Mouse (Mus musculus): Measurements from ENCODE around the gene Prkcz.

Prkcz gene

DNA sequence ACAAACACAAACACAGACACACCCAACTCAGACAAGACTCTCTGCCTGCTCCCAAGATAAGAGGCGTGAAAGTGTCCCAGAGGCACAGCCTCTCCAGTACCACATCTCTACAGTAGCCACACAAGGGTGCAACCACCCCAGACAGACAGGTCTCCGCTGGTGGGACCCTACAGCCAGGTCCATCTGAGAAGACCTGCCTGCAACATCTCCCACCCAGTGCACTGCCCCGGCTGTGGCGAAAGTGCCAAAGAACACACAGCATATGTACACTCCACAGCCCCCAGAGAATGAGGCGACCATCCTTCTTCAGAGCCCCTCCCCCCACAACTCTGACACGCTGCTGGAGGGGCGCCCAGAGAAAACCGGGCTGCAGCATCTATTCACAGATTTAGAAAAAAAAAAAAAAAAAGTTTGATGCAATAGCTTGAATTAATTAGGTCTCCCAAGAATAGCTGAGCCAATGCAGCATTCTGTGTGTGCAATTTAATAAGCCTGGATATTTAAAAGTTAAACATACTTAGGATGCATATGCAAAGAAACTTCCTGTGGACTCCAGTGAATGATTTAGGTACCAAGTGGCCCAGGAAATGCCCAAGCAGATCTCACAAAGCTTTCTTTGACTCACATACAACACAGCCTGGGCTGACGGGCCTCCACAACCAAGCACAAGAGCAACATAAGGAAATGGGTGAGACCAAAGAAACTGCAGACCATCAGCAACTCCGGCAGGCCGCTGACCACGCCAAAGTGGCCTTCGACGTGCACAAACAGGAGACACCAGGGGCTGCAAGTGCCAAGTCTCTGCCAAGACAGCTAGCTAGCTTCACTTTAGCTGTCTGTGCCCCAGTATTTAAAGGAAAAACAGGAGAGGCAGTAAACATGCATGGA is 140.7 kb downstream of the Prkcz start:
- no peak for DNase-seq (ENCODE audit: low spot score)

DNA sequence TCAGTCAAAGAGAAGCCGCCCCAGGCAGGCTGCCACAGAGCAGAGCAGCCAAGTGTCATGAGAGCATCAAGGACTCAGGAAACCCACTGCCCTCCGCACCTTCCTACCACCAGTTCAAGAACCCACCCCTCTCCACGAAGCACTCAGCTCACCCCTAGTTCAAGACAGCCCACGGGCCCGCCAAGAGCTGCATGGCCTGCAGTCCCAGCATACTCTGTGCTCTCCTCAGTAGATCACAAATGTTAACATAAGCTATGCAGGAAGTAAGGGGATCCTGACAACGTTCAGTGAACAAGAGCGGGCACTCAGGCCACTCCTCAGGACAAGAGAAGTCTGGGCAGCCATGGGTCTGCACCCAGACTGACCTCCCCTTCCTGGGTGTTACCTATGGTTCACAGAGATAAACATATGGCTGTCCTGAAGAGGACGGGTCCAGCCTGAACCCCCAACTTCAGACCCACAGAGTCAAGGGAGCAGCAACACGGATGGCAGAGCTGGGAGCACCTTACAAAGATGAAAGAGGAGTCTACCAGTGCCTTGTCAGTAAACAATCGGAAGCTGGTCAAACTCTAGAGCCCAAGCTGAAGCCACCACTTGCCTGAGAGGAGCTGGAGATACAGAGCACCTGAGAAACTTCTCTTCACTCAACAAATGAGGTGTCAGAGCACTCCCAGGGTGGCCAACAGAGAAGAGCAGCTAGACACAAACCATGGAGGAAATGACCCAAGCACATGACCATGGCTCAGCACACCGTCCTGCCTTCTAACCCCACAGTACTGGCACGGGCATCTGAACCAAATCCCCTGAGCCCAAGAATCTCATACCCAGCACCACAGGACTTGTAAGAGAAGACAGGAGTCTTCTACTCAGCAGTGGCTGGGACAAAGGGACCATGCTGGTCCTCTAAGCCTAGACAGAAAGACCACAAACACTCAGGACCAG is 141.6 kb downstream of the Prkcz start:
- DNase-seq (ENCODE audit: low spot score) = no peak

DNA sequence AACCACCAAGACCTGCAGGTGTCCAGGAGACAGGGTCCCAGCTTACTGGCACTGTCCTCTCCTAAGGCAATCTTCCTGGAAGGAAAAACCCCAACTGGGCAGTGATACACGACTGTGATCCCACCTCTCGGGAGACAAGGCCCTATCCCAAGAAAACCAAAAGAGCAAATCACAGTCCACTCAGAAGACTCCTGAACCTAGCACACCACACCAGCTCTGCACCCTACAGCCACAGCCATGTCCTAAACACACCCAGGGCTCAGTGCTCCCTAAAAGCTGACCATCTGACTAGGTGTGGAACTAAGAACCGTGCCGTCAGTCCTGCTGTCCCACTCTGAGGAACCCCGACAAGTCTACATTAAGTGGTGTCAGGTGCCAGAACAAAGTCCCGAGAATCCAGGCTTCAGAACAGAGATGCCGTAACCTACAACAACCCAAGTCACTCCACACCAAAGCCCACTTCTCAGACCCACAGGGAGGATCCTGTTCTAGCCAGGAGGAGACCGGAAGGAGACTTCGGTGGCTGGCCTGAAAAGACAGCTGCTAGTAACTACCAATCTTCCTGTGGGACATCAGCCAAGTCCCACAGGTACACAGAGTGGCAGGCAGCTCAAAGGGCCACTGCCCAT is 142.9 kb downstream of the Prkcz start:
- DNase-seq (ENCODE audit: low spot score) = no peak

DNA sequence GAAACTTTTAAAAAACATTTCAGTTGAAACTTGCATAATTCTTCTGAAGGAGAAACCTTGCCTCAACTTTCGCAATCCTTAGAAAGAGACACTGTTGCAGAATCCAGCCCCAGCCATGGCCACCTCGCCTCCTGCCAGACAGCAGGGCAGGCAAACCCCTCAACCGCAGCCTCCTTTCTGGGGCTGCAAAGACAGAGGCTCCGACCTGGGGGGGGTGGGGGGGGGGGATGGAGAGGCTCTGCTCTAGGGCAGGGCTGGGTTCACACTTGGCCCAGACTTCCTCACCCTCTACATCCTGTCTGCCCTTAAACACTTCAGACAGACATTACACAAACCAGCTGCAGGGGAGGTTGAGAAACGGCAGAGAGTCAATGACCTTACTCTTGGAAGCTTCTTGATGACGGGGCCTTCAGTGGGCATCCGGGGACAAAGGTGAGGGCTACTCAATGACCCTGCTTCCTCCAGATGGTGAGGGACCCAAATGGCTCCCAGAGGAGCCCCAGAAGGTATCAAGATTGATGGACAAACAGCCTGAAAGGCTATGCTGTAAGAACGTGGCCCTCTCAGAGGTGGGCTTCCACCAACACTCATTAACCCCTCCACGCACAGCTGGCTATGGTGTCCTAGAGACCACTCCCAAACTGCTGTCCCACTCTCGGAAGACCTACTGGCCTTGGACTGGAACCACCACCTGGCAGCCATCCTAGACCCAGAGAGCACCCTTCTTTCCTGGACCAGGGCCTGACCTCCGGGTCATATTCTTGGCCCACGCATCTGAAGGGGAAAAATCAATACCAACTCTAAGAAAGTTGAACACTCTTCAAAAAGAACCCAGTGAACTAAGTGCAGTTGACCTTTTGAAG is 143.7 kb downstream of the Prkcz start:
- no peak for DNase-seq (ENCODE audit: low spot score)

DNA sequence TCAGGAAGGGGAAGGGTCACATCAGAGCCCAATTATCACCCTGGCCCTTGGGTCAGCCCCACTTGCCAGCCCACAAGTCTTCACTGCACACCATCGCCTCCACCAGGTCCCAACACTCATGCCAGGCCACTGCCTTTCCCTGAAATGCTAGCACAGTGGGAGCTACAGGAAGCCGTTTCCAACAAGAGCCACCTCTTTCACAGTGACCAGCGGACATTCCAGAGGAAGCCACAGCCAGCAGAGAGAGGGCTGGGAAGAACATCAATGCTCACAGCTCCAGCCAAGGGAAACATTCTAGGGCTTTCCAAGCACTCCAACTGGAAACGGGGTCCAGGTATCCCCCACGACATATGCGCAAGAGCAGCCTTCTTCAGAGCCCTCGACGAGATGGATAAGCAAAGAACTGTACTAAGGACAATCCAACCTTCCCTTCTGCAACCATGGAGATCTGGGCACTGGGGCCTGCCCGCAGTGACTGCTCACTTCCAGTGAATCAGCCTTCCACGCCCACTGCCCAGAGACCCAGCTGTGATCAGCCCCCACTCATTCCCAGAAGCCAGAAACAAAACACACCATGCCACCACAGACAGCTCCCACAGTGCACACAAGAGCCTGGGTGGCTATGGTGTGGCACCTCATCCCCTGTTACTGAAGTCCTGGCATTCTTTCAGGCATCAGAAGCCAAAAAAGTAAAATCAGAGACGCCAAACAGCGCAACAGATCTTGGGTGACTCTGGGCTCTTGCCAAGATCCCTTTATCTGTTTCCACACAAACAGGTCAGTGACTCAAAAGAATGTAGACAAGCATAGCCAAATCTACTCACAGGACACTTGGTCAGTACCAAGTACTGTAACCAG is 145.2 kb downstream of the Prkcz start:
- DNase-seq (ENCODE audit: low spot score) = no peak

DNA sequence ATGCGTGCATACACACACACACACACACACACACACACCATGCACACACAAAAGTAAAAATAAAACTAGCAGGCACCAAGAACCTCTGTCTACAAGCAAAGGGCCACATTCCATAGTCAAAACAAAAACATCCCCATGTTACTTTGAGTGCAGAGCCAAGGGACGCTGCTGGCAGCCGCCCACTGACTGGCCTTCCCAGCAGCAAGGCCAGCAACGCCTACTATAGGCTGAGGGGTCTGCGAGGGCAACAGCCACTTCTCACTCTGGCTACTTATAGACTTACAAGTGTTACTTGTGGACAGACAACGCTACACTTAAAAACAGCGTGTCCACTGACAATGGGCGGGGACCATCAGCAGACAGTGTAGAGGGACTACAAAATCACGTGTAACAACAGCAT is 146.0 kb downstream of the Prkcz start:
- no peak for DNase-seq (ENCODE audit: low spot score)

DNA sequence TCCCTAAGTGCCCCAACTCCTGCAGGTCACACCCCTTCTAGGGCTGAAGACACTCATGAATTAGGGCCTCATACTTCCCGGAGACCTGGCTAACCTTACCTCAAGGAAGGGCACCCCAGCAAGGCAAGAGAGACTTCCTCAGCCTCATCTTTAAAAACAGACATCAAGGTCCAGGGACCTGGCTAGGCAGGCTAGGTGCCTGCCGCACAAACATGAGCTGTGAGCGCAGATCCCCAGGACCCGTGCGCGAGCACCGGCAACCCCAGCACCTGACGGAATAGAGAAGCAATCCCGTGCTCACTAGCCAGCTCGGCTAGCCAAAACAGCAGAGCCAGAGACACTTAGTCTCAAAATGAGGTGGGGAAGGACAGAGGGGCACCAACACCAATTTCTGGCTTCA is 146.4 kb downstream of the Prkcz start:
- no peak for DNase-seq (ENCODE audit: low spot score)

DNA sequence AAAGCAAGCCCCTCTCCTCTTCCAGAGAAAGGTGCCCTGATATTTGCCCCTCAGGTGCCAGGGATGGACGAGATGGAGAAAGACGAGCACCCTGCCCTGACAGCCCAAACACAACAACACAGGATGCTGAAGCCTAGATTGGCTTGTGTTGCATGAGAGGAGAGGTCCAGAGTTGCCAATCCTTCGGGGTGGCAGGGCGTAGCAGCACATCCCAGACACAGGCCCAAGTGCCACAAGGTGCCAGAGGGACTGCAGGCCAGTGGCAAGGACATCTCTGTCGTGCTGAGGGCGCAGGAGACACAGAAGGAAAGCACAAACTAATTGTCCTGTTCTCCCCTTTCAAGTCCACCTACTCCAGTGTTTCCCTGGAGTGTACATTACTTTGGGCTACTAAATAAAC is 147.0 kb downstream of the Prkcz start:
- DNase-seq (ENCODE audit: low spot score) = no peak

DNA sequence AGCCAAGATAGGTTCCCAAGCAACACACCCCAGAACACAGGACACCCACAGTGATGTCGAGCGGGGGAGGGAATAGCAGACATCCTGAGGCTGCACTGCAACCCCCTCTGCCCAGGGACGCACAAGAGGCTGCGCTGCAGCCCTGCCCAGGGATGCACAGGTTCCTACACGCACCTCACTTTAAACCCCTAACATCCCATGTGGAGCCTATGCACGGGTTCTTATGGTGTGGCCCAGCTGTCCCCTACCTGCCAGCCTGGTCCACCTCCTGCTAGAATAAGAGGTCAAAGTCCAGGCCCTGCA is 147.5 kb downstream of the Prkcz start:
- DNase-seq (ENCODE audit: low spot score) = no peak

DNA sequence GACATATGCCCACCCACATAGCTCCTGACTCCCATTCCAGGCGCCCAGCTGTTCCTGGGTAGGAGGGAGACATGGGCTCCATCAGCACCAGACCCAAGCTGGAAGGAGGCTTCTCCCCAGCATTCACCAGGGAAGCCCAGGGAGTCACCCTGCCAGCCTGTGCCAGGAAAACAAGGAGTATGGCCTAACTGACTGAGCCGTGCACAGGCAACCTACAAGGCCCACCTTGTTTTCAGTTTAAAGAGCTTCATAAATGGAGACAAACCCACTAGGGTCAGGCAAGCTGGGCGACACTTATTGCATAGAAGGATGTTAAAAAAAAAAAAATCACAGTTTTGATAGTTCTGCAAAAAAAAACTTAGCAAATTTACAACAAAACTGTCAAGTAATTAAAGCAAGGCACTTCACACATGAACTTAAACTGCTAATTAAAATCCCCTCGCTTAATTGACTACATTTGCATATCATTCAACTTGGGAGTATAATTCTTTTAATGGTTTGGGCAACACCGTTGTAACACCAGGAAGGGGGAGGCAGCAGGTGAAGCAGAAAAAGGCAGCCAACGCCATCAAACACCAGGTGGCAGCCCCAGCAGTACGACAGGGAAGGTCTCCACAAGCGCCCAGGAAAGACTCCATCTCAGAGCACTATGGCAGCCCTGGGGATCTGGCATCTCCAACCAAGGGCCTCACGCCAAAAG is 148.0 kb downstream of the Prkcz start:
- DNase-seq (ENCODE audit: low spot score) = no peak

Measured in layer of hippocampus, adult 11-12 months (tissue).